Mouse (Mus musculus) neural tube, embryonic 14.5 days (tissue): ENCODE measurements around the gene Olfr147. TPM values are rescaled to one million over a fixed set of nuclear protein-coding genes. Genes with fewer than 3 reads are reported as not detected.

Experiments used
- polyA plus RNA-seq: library from polyadenylated mRNA; unstranded; fragments of >200 nt; fragmentation: Nextera tagmentation; extraction: Ambion mirVana; gene quantifications from 2 replicates; pipeline ENCODE4 v1.2.1, GENCODE M21; 2014

The Olfr147 gene
- polyA plus RNA-seq, 1 experiment from 2014 or later: not detected

Other genes with a start within 250 kb of the Olfr147 start
- gene Olfr891, start 220.9 kb upstream of the Olfr147 start, polyA plus RNA-seq: not detected in 2 replicates
- not detected in 2 replicates for gene Olfr893, start 193.3 kb upstream of the Olfr147 start, polyA plus RNA-seq
- gene Olfr894, start 183.6 kb upstream of the Olfr147 start, polyA plus RNA-seq: not detected in 2 replicates
- gene Olfr143, start 148.9 kb upstream of the Olfr147 start, polyA plus RNA-seq: not detected in 2 replicates
- not detected in 2 replicates for gene Olfr895, start 133.8 kb upstream of the Olfr147 start, polyA plus RNA-seq
- gene Olfr896-ps1, start 110.6 kb upstream of the Olfr147 start, polyA plus RNA-seq: not detected in 2 replicates
- not detected in 2 replicates for gene Olfr25, start 72.6 kb upstream of the Olfr147 start, polyA plus RNA-seq
- gene Olfr898, start 53.3 kb upstream of the Olfr147 start, polyA plus RNA-seq: not detected in 2 replicates
- not detected in 2 replicates for gene Olfr250, start 34.8 kb upstream of the Olfr147 start, polyA plus RNA-seq
- not detected in 2 replicates for gene Olfr251, start 24.6 kb upstream of the Olfr147 start, polyA plus RNA-seq
- not detected in 2 replicates for gene Olfr901, start 27.8 kb downstream of the Olfr147 start, polyA plus RNA-seq
- gene Olfr902, start 46.0 kb downstream of the Olfr147 start, polyA plus RNA-seq: not detected in 2 replicates
- gene Olfr904, start 61.4 kb downstream of the Olfr147 start, polyA plus RNA-seq: not detected in 2 replicates
- gene Olfr905, start 69.4 kb downstream of the Olfr147 start, polyA plus RNA-seq: not detected in 2 replicates
- not detected in 2 replicates for gene Olfr906, start 85.4 kb downstream of the Olfr147 start, polyA plus RNA-seq
- gene Olfr907, start 94.1 kb downstream of the Olfr147 start, polyA plus RNA-seq: not detected in 2 replicates
- not detected in 2 replicates for gene Olfr911-ps1, start 119.9 kb downstream of the Olfr147 start, polyA plus RNA-seq
- not detected in 2 replicates for gene Olfr910, start 136.2 kb downstream of the Olfr147 start, polyA plus RNA-seq
- not detected in 2 replicates for gene Olfr912, start 178.5 kb downstream of the Olfr147 start, polyA plus RNA-seq
- not detected in 2 replicates for gene Olfr913, start 191.1 kb downstream of the Olfr147 start, polyA plus RNA-seq
- gene Olfr914, start 203.4 kb downstream of the Olfr147 start, polyA plus RNA-seq: not detected in 2 replicates